Mouse (Mus musculus): ENCODE measurements around the gene 1700067K01Rik. TPM values are rescaled to one million over a fixed set of nuclear protein-coding genes. Genes with fewer than 3 reads are reported as not detected.
A peak's percentile ranks its signal among the peaks of the same experiment; 100 is the strongest.
"Not testable (repeated sequence)": the region's sequence is repeated elsewhere in the genome, so short reads cannot be mapped to it uniquely, and the experiment has no call there.

The 1700067K01Rik gene
- polyA plus RNA-seq, 1 experiment from 2014 or later, result 0.58 TPM

DNA sequence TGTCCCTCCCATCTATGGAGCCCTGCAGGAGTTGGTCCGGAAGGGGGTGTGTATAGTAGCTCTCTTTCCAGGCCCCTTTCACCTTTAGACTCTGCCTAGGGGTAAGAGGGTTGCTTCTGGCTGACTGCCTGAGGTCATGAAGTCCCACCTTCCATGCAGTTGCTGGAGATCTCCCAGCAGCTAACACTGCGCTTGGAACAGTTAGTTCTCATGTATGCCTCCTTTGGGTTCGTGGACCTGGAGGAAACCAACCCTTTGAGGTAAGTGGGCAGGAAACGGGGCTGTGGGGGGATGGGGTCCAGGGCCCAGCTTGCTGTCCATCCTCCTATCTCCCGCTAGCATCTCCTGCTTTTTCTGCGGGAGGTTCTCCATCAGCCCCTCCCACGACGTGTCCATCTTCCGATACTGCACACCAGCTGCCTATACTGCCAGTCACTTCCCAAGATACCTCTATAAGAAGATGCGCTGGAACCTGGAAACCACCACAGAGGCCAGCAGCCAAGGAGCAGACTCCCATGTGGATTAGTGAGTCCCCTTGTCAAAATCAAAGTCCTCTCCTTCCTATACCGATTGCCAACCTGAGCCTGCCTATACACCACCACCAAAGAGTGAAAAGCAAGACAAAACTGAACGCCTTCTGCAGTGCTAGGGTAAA lies 1.8 kb downstream of the 1700067K01Rik start:
- Histone ChIP-seq H3K36me3 (replicated peaks) (peaks cover 42% of the 10 kb centered on the region), H3K4me3 (replicated peaks) (no peak overlapping the region), H3K27me3 (no peaks in the 10 kb centered on the region), H3K9ac (no peak overlapping the region), H3K9me3 (replicated peaks) (no peaks in the 10 kb centered on the region), H3K4me1 (replicated peaks) (peaks cover 64% of the 10 kb centered on the region), H3K27ac (replicated peaks) (no peak overlapping the region), H3K4me2 (0 out of 2 replicates have a peak overlapping the region, but pooled peaks have one; percentile 11)
- WGBS (ENCODE audit: insufficient replicate concordance), result 63% methylated on average over 12 of the region's 12 CpGs
- ATAC-seq (ENCODE audit: insufficient read depth), result peak; percentile 8; the same call in 1 of the 2 replicates

DNA sequence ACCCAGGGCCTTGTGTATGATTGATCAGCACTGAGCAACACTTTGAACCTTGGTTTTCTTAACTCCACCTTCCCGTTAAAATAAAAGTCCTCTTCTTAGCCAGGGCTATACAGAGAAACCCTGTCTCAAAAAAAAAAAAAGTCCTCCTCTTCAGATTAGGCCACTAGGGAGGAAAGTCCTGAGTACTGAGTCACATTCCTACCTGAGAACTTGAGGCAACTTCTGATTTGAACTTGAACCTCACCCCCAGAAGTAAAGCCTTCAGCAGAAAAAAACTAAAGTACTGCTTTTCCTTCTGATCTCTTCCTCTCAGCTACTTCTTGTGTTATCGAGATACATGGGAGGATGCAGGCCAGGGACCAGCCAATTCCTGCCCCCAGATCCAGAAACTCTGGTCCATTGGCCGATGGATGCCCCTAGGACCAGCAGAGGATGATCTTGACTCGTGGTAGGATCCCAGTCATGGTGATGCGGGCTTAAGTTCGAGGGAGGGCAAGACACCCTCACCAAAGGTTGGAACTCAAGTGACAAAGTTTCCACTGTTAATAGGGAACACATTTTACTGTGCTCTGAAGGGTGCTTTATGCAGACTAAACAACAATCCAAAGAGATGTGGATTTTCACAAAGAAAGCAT lies 2.4 kb downstream of the 1700067K01Rik start:
- Histone ChIP-seq H3K9me3 (replicated peaks) (no peaks in the 10 kb centered on the region), H3K4me1 (replicated peaks) (peaks cover 58% of the 10 kb centered on the region), H3K36me3 (replicated peaks) (peaks cover 42% of the 10 kb centered on the region), H3K27me3 (no peaks in the 10 kb centered on the region), H3K9ac (peak overlapping the region; percentile 63; the same call in 1 of the 2 replicates), H3K4me2 (peak overlapping the region; percentile 96), H3K27ac (replicated peaks) (peak overlapping the region; percentile 78), H3K4me3 (replicated peaks) (peak overlapping the region; percentile 66; the same call in 1 of the 2 replicates)
- WGBS (ENCODE audit: insufficient replicate concordance), result 69% methylated on average over 6 of the region's 6 CpGs
- no peak for ATAC-seq (ENCODE audit: insufficient read depth)

GRCm38 (mm10) chr8:84004533-84005201 lies 3.4 kb downstream of the 1700067K01Rik start:
- under 1% methylated on average over 30 of the region's 30 CpGs for WGBS (ENCODE audit: insufficient replicate concordance)
- Histone ChIP-seq H3K4me2 (peak overlapping the region; percentile 96), H3K27me3 (peaks cover 4% of the 10 kb centered on the region), H3K27ac (replicated peaks) (peak overlapping the region; percentile 78), H3K9me3 (replicated peaks) (no peaks in the 10 kb centered on the region), H3K4me1 (replicated peaks) (peaks cover 49% of the 10 kb centered on the region), H3K36me3 (replicated peaks) (peaks cover 34% of the 10 kb centered on the region), H3K4me3 (replicated peaks) (peak overlapping the region; percentile 66), H3K9ac (peak overlapping the region; percentile 63)
- peak; percentile 82 for ATAC-seq (ENCODE audit: insufficient read depth)

GRCm38 (mm10) chr8:84005502-84005901 lies 4.2 kb downstream of the 1700067K01Rik start:
- H3K9me3 ChIP-seq (replicated peaks); ATAC-seq (ENCODE audit: insufficient read depth); H3K4me3 ChIP-seq (replicated peaks); H3K9ac ChIP-seq: not testable (repeated sequence)
- peak overlapping the region; percentile 96; the same call in 1 of the 2 replicates for H3K4me2 ChIP-seq
- H3K4me1 ChIP-seq (replicated peaks), result peaks cover 49% of the 10 kb centered on the region
- peaks cover 13% of the 10 kb centered on the region for H3K27me3 ChIP-seq
- H3K36me3 ChIP-seq (replicated peaks), result peaks cover 26% of the 10 kb centered on the region
- peak overlapping the region; percentile 78; the same call in 1 of the 2 replicates for H3K27ac ChIP-seq (replicated peaks)
- 78% methylated on average over 7 of the region's 7 CpGs for WGBS (ENCODE audit: insufficient replicate concordance)

- H3K4me2 ChIP-seq, result no peak overlapping the region
- no peak for ATAC-seq (ENCODE audit: insufficient read depth)
- H3K9me3 ChIP-seq (replicated peaks), result no peaks in the 10 kb centered on the region
- no peak overlapping the region for H3K9ac ChIP-seq
- no peak overlapping the region for H3K27ac ChIP-seq (replicated peaks)
- no peak overlapping the region for H3K4me3 ChIP-seq (replicated peaks)
- no peaks in the 10 kb centered on the region for H3K36me3 ChIP-seq (replicated peaks)
- peaks cover 48% of the 10 kb centered on the region for H3K4me1 ChIP-seq (replicated peaks)
- 41% methylated on average over 7 of the region's 7 CpGs for WGBS (ENCODE audit: insufficient replicate concordance)
- H3K27me3 ChIP-seq, result peaks cover 41% of the 10 kb centered on the region
These were observed 7.1 kb downstream of the 1700067K01Rik start for GRCm38 (mm10) chr8:84008362-84008761.

DNA sequence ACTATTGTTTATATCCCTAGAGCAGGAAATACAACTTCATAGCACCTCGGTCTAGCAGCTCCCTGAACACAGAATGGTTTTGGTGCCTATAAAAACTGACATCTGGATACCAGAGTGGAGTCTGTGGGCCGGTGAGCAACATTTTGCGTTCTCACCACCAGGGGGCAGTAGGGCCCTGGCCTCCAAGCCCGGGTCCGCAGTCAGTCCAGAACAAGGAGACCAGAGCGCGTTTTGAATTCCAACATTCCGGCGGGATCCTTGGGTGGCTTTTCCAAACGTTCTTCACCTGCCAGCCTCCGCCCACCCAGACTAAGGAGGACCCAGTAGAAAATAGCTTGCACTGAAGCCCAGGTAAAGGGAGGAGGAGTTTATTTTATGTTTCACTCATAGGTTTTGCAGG lies 8.6 kb downstream of the 1700067K01Rik start:
- Histone ChIP-seq H3K9me3 (replicated peaks) (no peaks in the 10 kb centered on the region), H3K27me3 (peaks cover 54% of the 10 kb centered on the region), H3K27ac (replicated peaks) (no peak overlapping the region), H3K4me3 (replicated peaks) (no peak overlapping the region), H3K36me3 (replicated peaks) (no peaks in the 10 kb centered on the region), H3K4me2 (no peak overlapping the region), H3K9ac (no peak overlapping the region), H3K4me1 (replicated peaks) (peaks cover 35% of the 10 kb centered on the region)
- 2% methylated on average over 11 of the region's 11 CpGs for WGBS (ENCODE audit: insufficient replicate concordance)
- ATAC-seq (ENCODE audit: insufficient read depth), result no peak

DNA sequence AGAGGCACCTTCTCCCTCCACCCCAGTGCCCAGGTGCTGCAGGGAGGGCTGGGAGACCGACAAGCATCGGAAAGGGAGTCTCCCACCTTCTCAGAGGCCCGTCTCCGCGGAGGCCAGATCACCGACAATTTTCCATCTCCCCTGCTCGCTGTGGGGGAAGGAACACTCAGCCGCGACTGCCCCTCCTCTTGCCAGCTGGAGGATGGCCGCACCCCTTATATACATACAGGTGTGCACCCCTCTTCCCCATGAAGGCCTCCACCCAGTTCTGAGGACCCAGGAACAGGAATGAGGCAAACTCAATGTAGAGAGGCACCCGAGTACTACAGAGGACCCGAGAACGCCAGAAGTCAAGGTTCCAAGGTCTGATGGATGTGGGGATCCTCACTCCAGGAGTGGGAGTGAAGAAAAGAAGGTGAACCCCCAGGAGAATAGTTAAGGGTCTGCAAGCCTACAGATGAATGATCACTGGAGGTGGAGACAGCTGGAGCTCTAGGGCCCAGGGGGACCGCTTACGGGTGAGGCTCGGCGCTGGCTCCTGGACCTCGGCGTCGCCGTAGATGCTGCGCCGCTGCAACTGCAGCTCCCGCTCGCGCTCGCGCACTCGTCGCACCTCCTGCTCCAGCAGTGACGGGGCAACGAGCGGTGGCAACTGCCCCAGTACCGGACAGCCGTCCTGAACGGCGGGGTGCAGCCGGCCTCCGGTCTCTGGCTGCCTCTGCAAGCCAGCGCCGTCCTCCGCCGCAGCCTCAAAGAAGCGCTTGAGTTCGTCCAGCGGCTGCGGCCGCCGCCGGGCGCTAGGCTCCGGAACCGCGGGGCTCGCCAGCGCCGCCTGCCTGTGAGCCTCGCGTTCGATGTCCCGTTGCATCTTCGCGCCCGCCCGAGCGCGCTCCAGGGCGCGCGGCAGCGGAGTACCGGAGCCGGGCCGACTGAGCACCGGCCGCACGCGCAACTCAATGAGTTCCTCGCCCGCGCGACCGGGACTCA lies 9.6 kb downstream of the 1700067K01Rik start:
- H3K27me3 ChIP-seq, result peaks cover 57% of the 10 kb centered on the region

DNA sequence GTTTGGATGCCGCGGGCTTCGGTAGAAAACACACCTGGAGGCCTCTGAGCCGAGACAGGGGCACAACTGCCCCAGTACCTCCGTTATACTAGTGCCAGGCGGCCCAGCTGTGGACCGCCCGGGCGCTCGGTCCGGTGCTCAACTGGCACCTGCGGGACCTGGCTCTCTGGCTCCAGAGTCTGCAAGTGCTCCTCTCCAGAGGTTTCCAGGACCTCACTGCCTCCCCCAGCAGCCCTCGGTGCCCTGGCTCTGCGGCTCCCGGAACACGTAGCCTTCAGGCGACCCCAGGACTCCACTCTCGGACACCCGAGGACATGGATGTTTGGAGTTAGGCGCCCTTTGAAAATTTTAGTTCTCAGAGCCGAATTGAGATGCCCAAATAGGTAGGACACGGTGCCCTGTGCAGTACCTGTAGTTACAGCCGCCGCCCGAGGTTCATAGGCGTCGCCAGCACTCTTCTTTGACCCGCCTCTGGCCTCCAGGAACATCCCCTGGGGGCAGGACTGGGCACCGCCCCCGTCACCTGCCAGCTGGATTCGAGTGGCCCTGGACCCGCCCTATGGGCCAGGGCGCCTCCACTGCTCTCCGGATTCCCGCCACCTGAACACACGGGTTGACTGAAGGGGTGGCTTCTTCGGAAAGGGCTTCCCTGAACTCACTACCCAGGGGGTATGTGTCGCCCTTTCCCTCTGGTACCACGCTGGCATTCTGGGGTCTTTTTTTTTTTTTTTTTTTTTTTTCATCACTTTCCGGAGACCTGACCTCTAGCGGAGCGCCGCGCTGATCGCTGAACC lies 10.6 kb downstream of the 1700067K01Rik start, which contains the start of gene 2210011C24Rik:
Gene 2210011C24Rik (minus strand): TSS at position 467 of the 794 bp plus-strand sequence.
- H3K4me2 ChIP-seq, result peak within 1 kb of the TSS; percentile 71
- WGBS (ENCODE audit: insufficient replicate concordance), result 2% methylated on average over 45 of the region's 45 CpGs
- ATAC-seq (ENCODE audit: insufficient read depth), result no peak
- no peak within 1 kb of the TSS for H3K27ac ChIP-seq (replicated peaks)
- peaks cover 57% of the 10 kb centered on the region for H3K27me3 ChIP-seq
- no peaks in the 10 kb centered on the region for H3K36me3 ChIP-seq (replicated peaks)
- peaks cover 28% of the 10 kb centered on the region for H3K4me1 ChIP-seq (replicated peaks)
- no peaks in the 10 kb centered on the region for H3K9me3 ChIP-seq (replicated peaks)
- H3K4me3 ChIP-seq (replicated peaks), result peak within 1 kb of the TSS; percentile 50
- H3K9ac ChIP-seq, result no peak within 1 kb of the TSS

More for the DNA sequence above, 9.6 kb downstream of the 1700067K01Rik start:
- Histone ChIP-seq H3K36me3 (replicated peaks) (no peaks in the 10 kb centered on the region), H3K9ac (no peak overlapping the region), H3K4me3 (replicated peaks) (peak overlapping the region; percentile 50), H3K4me1 (replicated peaks) (peaks cover 28% of the 10 kb centered on the region), H3K27ac (replicated peaks) (no peak overlapping the region), H3K9me3 (replicated peaks) (no peaks in the 10 kb centered on the region), H3K4me2 (peak overlapping the region; percentile 71)
- peak; percentile 45 for ATAC-seq (ENCODE audit: insufficient read depth)
- WGBS (ENCODE audit: insufficient replicate concordance), result 2% methylated on average over 83 of the region's 83 CpGs

DNA sequence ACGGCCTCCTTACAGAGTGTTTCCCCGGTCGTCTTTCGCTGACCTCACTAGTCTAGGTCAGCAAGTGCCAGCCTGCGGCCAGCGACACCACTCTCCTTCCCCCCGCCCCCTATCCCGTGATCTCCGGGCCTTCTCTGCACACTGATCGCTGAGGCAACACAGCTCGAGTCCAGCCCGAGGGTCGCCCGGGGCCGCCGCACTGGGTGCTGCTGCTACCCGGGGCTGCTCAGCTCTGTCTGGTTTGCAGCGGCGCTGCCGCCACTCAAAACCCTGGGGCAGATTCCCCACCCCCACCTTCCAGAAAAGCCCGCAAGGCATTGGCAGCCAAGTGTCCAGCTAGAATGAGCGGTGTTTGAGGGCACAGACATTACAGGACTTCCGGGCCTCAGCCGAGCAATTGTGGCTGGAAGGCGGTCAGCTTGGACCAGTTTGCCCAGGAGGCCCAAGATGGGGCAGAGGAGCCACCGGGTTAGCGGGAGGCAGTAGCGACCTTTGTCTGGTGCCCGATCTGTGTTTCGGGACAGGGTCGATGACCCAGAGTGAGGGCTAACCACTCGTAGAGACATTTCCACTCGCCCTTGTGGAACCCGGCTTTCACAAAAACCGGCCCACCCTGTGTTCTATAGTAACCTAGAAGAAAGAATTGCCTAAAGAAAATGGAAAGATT lies 11.3 kb downstream of the 1700067K01Rik start:
- H3K4me3 ChIP-seq (replicated peaks), result peak overlapping the region; percentile 50
- ATAC-seq (ENCODE audit: insufficient read depth), result no peak
- H3K4me1 ChIP-seq (replicated peaks), result peaks cover 28% of the 10 kb centered on the region
- H3K4me2 ChIP-seq, result peak overlapping the region; percentile 71
- 9% methylated on average over 35 of the region's 35 CpGs for WGBS (ENCODE audit: insufficient replicate concordance)
- no peaks in the 10 kb centered on the region for H3K9me3 ChIP-seq (replicated peaks)
- no peaks in the 10 kb centered on the region for H3K36me3 ChIP-seq (replicated peaks)
- no peak overlapping the region for H3K9ac ChIP-seq
- peaks cover 58% of the 10 kb centered on the region for H3K27me3 ChIP-seq
- no peak overlapping the region for H3K27ac ChIP-seq (replicated peaks)

Data from liver, embryonic 15.5 days (tissue).